Mouse (Mus musculus) midbrain, embryonic 15.5 days (tissue): Measurements from ENCODE around the gene Adamts17. TPM values are rescaled to one million over a fixed set of nuclear protein-coding genes. Genes with fewer than 3 reads are reported as not detected.

Experiments
- ATAC-seq: fragments of 200-750 bp; cut with Nextera tagmentation; replicated peaks from 2 replicates; pipeline ENCODE4 v1.8.0; 2017; ENCODE audit warnings: moderate TSS enrichment
- H3K27ac ChIP-seq: fragments of 300-500 bp; sonication (generic); 2 replicates; pipeline ENCODE4 v1.5.1; 2015; ENCODE audit warnings: mild to moderate bottlenecking, inconsistent platforms
- H3K27me3 ChIP-seq: fragments of 300-500 bp; sonication (generic); replicated peaks from 2 replicates; pipeline ENCODE4 v1.6.1; 2015; ENCODE audit warnings: inconsistent platforms
- H3K36me3 ChIP-seq: fragments of 300-500 bp; sonication (generic); replicated peaks from 2 replicates; pipeline ENCODE4 v1.6.1; 2015; ENCODE audit warnings: inconsistent platforms
- H3K4me1 ChIP-seq: fragments of 300-500 bp; sonication (generic); 2 replicates; pipeline ENCODE4 v1.6.1; 2015; ENCODE audit warnings: inconsistent platforms
- H3K4me2 ChIP-seq: fragments of 300-500 bp; sonication (generic); 2 replicates; pipeline ENCODE4 v1.6.1; 2015; ENCODE audit warnings: inconsistent platforms, mild to moderate bottlenecking, moderate library complexity
- H3K4me3 ChIP-seq: fragments of 300-500 bp; sonication (generic); 2 replicates; pipeline ENCODE4 v1.5.1; 2015; ENCODE audit warnings: mild to moderate bottlenecking, inconsistent platforms
- H3K9ac ChIP-seq: fragments of 300-500 bp; sonication (generic); 2 replicates; pipeline ENCODE4 v1.6.1; 2015; ENCODE audit warnings: mild to moderate bottlenecking, inconsistent platforms
- H3K9me3 ChIP-seq: fragments of 300-500 bp; sonication (generic); 2 replicates; pipeline ENCODE4 v1.6.1; 2016; ENCODE audit warnings: inconsistent platforms
- WGBS: fragments of 180-500 bp; shearing (Covaris S2); methylation state at CpG from one replicate; pipeline ENCODE4 v1.1.7; 2015; ENCODE audit warnings: mixed read lengths; 5-methylcytosine and 5-hydroxymethylcytosine counted together
- polyA plus RNA-seq: library from polyadenylated mRNA; unstranded; fragments of >200 nt; fragmentation: Nextera tagmentation; extraction: Ambion mirVana; gene quantifications from 2 replicates; pipeline ENCODE4 v1.2.1, GENCODE M21; 2015

Adamts17 gene
- polyA plus RNA-seq, 1 experiment from 2014 or later: 3.7 TPM

DNA sequence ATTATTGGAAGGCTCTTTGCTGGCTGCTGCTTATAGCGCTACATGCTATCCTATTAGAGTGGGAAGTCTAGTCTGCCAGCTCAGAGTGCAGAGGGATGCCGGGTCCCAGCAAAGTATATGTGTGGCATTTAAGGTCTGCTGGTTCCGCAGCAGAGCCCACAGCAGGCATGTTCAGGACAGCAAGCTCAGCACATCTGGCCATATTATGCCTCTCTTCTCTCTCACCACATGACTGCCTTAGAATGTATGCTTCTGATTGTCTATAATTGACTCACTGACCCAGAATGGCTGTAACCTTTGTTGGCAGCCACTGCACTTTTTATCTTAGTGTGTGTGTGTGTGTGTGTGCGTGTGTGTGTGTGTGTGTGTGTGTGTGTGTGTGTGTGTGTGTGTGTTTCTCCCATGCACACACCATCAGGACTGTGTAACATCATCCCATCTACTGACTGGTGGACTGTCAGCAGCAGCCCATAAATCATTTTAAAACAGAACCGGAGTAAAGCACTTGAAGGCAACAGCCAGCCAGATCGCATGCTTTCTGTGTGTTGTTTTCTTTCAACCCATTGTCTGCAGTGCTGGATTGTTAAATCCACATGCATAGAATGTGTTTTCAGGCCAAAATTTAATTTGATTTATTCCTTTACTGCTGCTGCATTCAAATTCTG is 127.1 kb downstream of the Adamts17 start:
- no peaks in the 10 kb centered on the region for H3K27me3 ChIP-seq
- ATAC-seq: peak; percentile 69
- H3K4me3 ChIP-seq: no peak overlapping the region
- no peaks in the 10 kb centered on the region for H3K36me3 ChIP-seq
- peaks cover 22% of the 10 kb centered on the region for H3K4me1 ChIP-seq
- no peak overlapping the region for H3K9ac ChIP-seq
- no peaks in the 10 kb centered on the region for H3K9me3 ChIP-seq
- no peak overlapping the region for H3K4me2 ChIP-seq
- H3K27ac ChIP-seq: peak overlapping the region; percentile 45
- WGBS: 42% methylated on average over 6 of the region's 6 CpGs

DNA sequence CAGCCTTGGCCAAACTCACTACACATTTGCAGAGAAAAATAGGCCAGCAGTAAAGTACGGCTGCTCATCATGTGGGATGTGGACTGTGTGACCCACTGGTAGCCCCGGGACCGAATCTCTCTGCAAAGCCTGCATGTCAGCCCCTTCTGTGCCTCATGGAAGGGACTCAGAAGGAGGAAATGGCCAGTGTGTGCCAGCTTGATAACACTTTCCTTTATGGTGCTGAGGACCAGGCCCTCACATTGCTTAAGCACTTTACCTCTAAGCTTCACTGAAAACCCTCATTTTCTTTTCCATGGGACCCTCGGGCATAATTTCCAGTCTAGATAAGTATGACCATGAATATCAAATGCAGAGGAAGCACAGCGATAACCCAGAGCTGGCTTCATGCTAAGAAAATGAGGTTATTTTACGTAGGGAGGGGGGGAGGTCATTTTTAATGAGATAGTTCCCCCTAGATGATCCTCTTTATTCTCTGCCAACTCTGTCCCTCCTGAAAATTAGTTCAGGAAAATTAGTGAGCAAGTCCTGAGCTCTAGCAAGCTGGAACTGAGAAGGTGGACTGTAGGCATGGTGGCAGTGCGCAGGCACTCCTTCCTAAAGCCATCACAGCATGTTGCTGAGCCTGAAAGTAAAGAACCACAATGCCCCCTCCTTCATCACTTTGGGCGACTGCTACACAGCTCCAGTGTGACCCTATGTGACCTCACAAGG is 127.8 kb downstream of the Adamts17 start:
- no peaks in the 10 kb centered on the region for H3K27me3 ChIP-seq
- peaks cover 22% of the 10 kb centered on the region for H3K4me1 ChIP-seq
- H3K27ac ChIP-seq: peak overlapping the region; percentile 45
- H3K9me3 ChIP-seq: no peaks in the 10 kb centered on the region
- no peaks in the 10 kb centered on the region for H3K36me3 ChIP-seq
- no peak overlapping the region for H3K4me3 ChIP-seq
- no peak overlapping the region for H3K4me2 ChIP-seq
- WGBS: 54% methylated on average over 8 of the region's 8 CpGs
- peak; percentile 67 for ATAC-seq
- no peak overlapping the region for H3K9ac ChIP-seq

DNA sequence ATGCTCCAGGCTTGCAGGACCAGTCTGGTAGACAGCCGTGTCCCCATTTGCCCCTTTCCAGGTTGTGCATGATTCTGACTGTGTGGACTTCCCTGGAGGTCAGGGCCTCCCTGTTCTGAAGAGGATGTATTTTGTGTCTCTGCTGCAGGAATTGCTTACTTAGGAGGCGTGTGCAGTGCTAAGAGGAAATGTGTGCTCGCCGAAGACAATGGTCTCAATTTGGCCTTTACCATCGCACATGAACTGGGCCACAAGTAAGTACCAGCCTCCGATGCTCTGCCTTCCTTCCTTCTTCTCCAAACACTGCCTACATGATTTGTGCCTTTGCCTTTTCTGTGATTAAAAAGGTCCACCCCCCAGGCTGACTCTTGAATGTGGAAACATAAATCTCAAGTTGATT is 129.1 kb downstream of the Adamts17 start:
- H3K4me3 ChIP-seq: no peak overlapping the region
- H3K36me3 ChIP-seq: no peaks in the 10 kb centered on the region
- H3K9me3 ChIP-seq: no peaks in the 10 kb centered on the region
- ATAC-seq: no peak
- peaks cover 22% of the 10 kb centered on the region for H3K4me1 ChIP-seq
- no peaks in the 10 kb centered on the region for H3K27me3 ChIP-seq
- no peak overlapping the region for H3K4me2 ChIP-seq
- no peak overlapping the region for H3K27ac ChIP-seq
- 76% methylated on average over 6 of the region's 6 CpGs for WGBS
- no peak overlapping the region for H3K9ac ChIP-seq

DNA sequence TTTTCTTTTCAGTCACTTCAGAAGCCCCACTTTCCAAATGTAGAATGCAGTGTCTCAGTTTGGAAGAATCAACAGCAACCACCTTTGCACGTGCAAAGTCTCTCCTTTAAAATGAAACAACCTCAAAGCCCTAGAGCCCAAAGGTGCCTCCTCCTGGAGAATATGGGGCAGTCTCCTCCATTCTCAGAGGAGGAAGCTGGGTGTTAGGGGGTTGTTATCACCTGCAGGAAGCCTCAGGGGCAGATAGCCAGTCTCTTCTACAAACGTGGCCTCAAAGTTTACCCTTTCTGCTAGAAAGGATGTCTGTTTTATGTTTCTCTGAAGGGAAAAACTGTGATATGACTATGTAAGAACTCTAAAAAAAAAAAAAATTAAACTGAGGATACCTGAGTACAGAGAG is 129.7 kb downstream of the Adamts17 start:
- ATAC-seq: no peak
- 72% methylated on average over 2 of the region's 2 CpGs for WGBS
- H3K9me3 ChIP-seq: no peaks in the 10 kb centered on the region

DNA sequence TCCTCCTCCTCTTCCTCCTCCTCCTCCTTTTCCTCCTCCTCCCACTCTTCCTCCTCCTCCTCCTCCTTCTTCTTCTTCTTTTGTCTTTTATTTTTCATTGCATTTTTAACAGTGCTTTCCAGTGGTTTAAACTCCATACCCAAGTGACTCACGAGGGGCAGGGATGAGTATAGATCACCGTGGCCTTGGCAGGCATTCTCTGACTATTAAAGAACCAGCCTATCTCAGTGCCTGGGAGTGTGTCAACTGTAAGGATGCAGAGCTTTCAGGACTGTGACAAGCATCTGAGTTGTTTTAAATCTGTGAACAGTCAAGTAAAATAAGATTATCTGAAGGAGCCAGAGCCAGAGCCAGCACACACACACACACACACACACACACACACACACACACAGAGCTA is 130.7 kb downstream of the Adamts17 start:
- no peak for ATAC-seq
- Histone ChIP-seq H3K27me3 (no peaks in the 10 kb centered on the region), H3K4me2 (no peak overlapping the region), H3K9ac (no peak overlapping the region), H3K4me1 (peaks cover 22% of the 10 kb centered on the region), H3K27ac (no peak overlapping the region), H3K9me3 (no peaks in the 10 kb centered on the region), H3K4me3 (no peak overlapping the region), H3K36me3 (no peaks in the 10 kb centered on the region)
- WGBS: 75% methylated on average over 2 of the region's 2 CpGs

More for the DNA sequence above, 129.7 kb downstream of the Adamts17 start:
- Histone ChIP-seq H3K4me2 (no peak overlapping the region), H3K4me1 (peaks cover 22% of the 10 kb centered on the region), H3K9ac (no peak overlapping the region), H3K36me3 (no peaks in the 10 kb centered on the region), H3K27ac (no peak overlapping the region), H3K27me3 (no peaks in the 10 kb centered on the region), H3K4me3 (no peak overlapping the region)

DNA sequence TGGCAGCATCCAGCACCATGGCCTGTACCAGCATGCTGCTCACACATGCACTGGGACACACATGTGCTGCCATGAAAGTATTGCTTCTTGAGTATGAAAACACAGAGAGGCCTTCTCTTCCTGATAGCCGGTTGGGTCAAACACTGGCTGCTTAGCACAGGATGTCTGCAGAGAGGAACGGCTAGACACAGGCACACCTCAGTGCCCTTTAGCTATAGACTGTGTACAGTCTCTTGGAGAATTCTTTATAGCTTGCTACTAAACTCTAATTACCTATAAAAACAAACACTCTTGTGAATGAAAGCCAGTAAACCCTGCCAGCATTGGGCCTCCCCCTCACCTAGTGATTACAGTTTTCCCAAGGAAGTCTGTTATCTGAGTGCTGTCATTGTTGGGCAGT is 131.4 kb downstream of the Adamts17 start:
- H3K4me3 ChIP-seq: no peak overlapping the region
- 78% methylated on average over 2 of the region's 2 CpGs for WGBS

DNA sequence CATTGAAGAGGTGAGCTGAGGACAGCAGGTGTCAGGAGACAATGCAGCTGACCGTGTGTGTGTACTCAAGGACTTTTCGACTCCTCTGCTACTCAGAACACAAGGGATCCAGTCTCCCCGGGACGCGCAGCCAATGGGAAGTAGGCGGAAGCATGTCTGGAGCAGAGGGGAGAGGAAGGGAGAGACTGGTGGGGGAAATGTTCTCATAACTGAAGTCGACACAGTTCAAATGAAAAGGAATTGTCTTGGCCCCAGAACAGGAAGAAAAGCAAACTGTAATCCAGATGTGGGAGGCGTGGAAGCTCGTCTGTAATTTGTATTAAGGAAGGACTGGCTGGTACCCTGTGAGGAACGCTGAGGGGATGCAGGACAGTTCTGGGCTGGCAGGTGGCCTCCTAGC is 135.3 kb downstream of the Adamts17 start:
- Histone ChIP-seq H3K9me3 (no peaks in the 10 kb centered on the region), H3K4me1 (no peaks in the 10 kb centered on the region), H3K27me3 (no peaks in the 10 kb centered on the region), H3K4me2 (no peak overlapping the region), H3K36me3 (no peaks in the 10 kb centered on the region), H3K27ac (no peak overlapping the region), H3K9ac (no peak overlapping the region), H3K4me3 (no peak overlapping the region)
- no peak for ATAC-seq
- 79% methylated on average over 10 of the region's 10 CpGs for WGBS

More for the DNA sequence above, 131.4 kb downstream of the Adamts17 start:
- ATAC-seq: no peak
- H3K4me1 ChIP-seq: peaks cover 20% of the 10 kb centered on the region
- no peaks in the 10 kb centered on the region for H3K36me3 ChIP-seq
- H3K27ac ChIP-seq: no peak overlapping the region
- H3K4me2 ChIP-seq: no peak overlapping the region
- H3K9me3 ChIP-seq: no peaks in the 10 kb centered on the region
- no peak overlapping the region for H3K9ac ChIP-seq
- H3K27me3 ChIP-seq: no peaks in the 10 kb centered on the region

DNA sequence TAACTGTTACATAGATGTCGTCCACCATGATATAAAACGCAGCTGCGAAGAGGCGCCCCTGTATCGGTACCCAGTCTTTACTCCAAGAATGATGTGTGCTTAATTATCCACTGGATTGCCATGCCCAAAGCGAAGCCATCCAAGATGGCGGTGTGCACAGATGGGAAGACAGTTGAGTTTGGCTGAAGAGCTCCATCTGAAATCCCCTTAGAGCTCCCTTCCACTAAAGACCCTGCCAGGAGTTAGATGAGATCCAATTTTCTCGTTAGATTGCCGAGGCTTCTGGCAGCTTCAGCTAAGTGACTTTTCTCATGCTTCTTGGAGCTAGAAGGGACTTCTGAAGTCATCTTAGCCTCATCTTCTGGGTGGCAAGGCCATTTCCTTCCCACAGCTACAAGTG is 136.8 kb downstream of the Adamts17 start:
- Histone ChIP-seq H3K4me1 (no peaks in the 10 kb centered on the region), H3K9me3 (no peaks in the 10 kb centered on the region), H3K27ac (no peak overlapping the region), H3K27me3 (no peaks in the 10 kb centered on the region), H3K36me3 (no peaks in the 10 kb centered on the region), H3K9ac (no peak overlapping the region), H3K4me3 (no peak overlapping the region), H3K4me2 (no peak overlapping the region)
- 93% methylated on average over 9 of the region's 9 CpGs for WGBS
- ATAC-seq: no peak

DNA sequence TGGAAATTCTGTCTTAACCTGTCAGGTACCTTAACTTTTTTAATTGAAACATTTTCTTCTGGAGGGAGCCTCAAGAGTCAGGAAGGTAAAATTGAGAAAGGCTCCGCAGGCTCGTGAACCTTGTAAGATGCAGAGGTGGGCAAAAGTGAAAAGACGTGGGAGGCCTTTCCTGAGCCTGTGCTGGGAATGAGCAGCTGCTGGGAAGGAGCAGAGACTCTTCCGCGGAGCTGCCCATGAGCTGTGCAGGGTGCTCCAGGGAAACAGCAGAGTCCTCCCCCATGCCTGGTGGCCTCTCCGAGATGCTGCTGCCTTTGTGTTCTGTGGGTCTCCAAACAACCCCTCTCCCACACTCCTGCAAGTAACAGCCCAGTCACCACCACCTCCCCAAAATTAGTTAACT is 142.1 kb downstream of the Adamts17 start:
- Histone ChIP-seq H3K36me3 (no peaks in the 10 kb centered on the region), H3K4me1 (no peaks in the 10 kb centered on the region), H3K4me2 (no peak overlapping the region), H3K4me3 (no peak overlapping the region), H3K27me3 (no peaks in the 10 kb centered on the region), H3K9ac (no peak overlapping the region), H3K27ac (no peak overlapping the region), H3K9me3 (no peaks in the 10 kb centered on the region)
- no peak for ATAC-seq
- 85% methylated on average over 6 of the region's 6 CpGs for WGBS

DNA sequence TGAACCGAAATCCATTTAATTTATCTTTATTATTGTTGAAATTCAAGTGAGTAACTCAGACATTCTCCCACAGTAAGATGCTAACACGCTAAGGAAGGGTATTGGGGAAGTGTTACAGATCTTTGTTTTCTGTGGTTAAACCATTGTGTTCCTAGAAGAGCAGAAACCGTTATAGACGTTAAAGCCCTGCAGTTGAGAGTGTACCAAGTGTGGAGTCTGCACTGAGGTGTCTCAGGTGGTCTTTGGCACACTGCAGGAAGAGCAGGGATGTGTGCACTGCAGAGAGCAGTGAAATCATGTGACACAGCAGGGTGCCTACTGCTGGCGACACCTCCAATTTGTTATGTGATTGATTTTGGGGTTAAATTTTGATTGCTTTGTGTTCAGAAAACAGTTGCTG is 142.5 kb downstream of the Adamts17 start:
- Histone ChIP-seq H3K9ac (no peak overlapping the region), H3K4me1 (no peaks in the 10 kb centered on the region), H3K27me3 (no peaks in the 10 kb centered on the region), H3K4me3 (no peak overlapping the region), H3K36me3 (no peaks in the 10 kb centered on the region), H3K27ac (no peak overlapping the region), H3K9me3 (no peaks in the 10 kb centered on the region), H3K4me2 (no peak overlapping the region)
- ATAC-seq: no peak
- 82% methylated on average over 5 of the region's 5 CpGs for WGBS

DNA sequence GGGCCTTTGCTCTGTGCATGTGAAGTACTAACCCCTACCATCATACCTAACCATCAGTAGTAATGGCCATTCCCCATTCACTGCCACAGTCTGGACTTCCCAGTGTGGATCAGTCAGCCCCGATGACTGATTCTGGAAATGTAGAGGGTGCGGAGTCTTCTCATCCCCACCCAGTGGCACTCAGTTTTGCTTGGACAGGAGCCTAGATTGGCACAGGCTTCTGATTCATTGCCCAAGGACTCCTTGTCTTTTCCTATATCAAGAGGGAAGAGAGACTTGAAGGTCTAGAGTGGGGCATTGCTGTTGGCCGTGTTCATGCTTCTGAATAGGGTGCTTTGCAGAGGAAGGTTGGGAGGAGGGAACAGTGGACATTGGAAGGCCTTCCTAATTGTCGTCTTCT is 148.1 kb downstream of the Adamts17 start:
- 96% methylated on average over 4 of the region's 4 CpGs for WGBS
- no peaks in the 10 kb centered on the region for H3K36me3 ChIP-seq

DNA sequence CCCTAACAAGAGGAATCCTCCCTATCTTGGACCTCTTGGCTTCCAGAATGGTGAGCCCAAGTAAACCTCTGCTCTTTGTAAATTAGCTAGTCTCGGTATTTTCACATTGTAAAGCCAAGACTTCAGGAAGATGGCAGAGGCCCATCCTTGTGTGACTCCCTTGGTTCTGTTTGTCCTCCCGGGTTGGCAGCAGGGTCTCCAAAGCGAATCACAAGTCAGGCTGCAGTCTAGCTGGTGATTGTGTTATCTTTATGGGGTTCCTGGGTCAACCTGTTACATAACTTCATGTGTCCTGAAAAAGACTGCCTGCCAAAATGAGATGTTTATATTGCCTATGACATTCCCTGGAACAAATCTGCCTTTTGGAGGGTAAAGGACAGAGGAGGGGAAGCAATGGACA is 148.9 kb downstream of the Adamts17 start:
- Histone ChIP-seq H3K9me3 (no peaks in the 10 kb centered on the region), H3K4me3 (no peak overlapping the region), H3K4me1 (no peaks in the 10 kb centered on the region), H3K4me2 (no peak overlapping the region), H3K9ac (no peak overlapping the region), H3K36me3 (no peaks in the 10 kb centered on the region), H3K27ac (no peak overlapping the region), H3K27me3 (no peaks in the 10 kb centered on the region)
- no peak for ATAC-seq
- 91% methylated on average over 3 of the region's 3 CpGs for WGBS

More for the DNA sequence above, 148.1 kb downstream of the Adamts17 start:
- Histone ChIP-seq H3K9ac (no peak overlapping the region), H3K27ac (no peak overlapping the region), H3K4me2 (no peak overlapping the region), H3K9me3 (no peaks in the 10 kb centered on the region), H3K4me1 (no peaks in the 10 kb centered on the region), H3K4me3 (no peak overlapping the region), H3K27me3 (no peaks in the 10 kb centered on the region)
- ATAC-seq: no peak
